6 mouse cellular contexts compared by ENCODE assay signal in the genomic region with DNA sequence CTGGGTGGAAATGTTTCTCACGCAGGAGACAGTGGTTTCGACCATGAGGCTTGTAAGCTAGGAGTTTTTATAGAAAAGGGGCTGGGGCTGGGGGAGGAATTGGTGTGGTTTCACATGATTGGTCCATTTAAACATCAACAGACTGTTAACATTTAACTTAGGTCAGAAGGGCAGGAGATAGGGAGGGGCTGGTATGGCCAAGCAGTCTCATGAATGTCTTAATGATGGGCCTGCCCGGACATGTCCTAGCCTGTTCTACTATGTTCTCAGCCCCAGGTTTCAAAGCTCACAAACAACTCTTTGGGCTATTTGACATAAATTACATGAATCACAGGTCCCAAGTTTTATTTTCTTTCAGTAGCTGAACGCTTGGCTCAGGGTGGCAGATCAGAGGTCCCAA.
A peak's percentile ranks its signal among the peaks of the same experiment; 100 is the strongest.
DNase-seq lines count a peak whose midpoint lies in the region; TF ChIP-seq lines count a peak whose summit lies in the region.
"Not testable (repeated sequence)": the region's sequence is repeated elsewhere in the genome, so short reads cannot be mapped to it uniquely, and the experiment has no call there.

No protein-coding gene starts in this region.

- H3K4me3 ChIP-seq in liver, adult 2 months (ENCODE audit: insufficient read depth, low read depth, low read length) = not testable (repeated sequence)

- not testable (repeated sequence) for TF ChIP-seq POLR2A in liver, adult 2 months (IDR thresholded peaks at IDR 0.05; ENCODE audit: extremely low read depth, insufficient read depth, low read length)

- 30% methylated on average over 4 of the region's 4 CpGs for WGBS in liver, adult 2 months

- TF ChIP-seq CTCF in liver, adult 2 months (IDR thresholded peaks at IDR 0.05; ENCODE audit: low read depth, low read length) = not testable (repeated sequence)

- H3K79me2 ChIP-seq in liver, adult 2 months (ENCODE audit: control insufficient read depth, insufficient read depth, low read length) = not testable (repeated sequence)

- DNase-seq in 416B (ENCODE audit: low read depth) (peak; percentile 2), ES-CJ7 (ENCODE audit: low read depth, low spot score) (peak; percentile 43), ZHBTc4 (ENCODE audit: low read depth, low spot score) (peak; percentile 27)
- DNase-seq in kidney, adult 8-10 months = peak; percentile 28 to 33
- peak; percentile 82 for DNase-seq in liver, adult 2 months (ENCODE audit: extremely low read depth, low read depth, low spot score)
- DNase-seq in urinary bladder, postnatal 14 days (ENCODE audit: low spot score) = peak; percentile 56

- peak overlapping the region; percentile 44 for H3K27ac ChIP-seq in liver, adult 2 months (replicated peaks; ENCODE audit: insufficient read depth, low read depth, low read length)

- H3K36me3 ChIP-seq in liver, adult 2 months (ENCODE audit: control insufficient read depth, insufficient read depth, low read length) = not testable (repeated sequence)

- H3K4me1 ChIP-seq in liver, adult 2 months (ENCODE audit: control insufficient read depth, insufficient read depth, low read length) = not testable (repeated sequence)

- H3K27me3 ChIP-seq in liver, adult 2 months (ENCODE audit: control insufficient read depth, insufficient read depth, low read length) = not testable (repeated sequence)

- not testable (repeated sequence) for H3K9ac ChIP-seq in liver, adult 2 months (ENCODE audit: low read depth, low read length)

Comparison
In these comparisons a context has a peak if more than half of its experiments do, and no peak if none do; other contexts are left out.
1. DNase-seq: peak in every context shown above with its lines; median percentile 82 in liver, adult 2 months; 56 in urinary bladder, postnatal 14 days; 43 in ES-CJ7; 30 in kidney, adult 8-10 months; 27 in ZHBTc4; 2 in 416B.